Mouse (Mus musculus) liver, adult 2 months (tissue): Measurements from ENCODE around the gene Fubp3.

ENCODE experiments used
- CTCF ChIP-seq: fragments of 200-500 bp; IDR thresholded peaks from 2 replicates; pipeline ENCODE4 v1.5.1; 2011; ENCODE audit warnings: low read depth, low read length, control low read depth
- POLR2A ChIP-seq: fragments of 200-500 bp; IDR thresholded peaks from 2 replicates; pipeline ENCODE4 v1.6.1; 2011; ENCODE audit warnings: low read length, control low read depth; ENCODE audit not compliant: insufficient read depth; ENCODE audit errors: extremely low read depth

DNA sequence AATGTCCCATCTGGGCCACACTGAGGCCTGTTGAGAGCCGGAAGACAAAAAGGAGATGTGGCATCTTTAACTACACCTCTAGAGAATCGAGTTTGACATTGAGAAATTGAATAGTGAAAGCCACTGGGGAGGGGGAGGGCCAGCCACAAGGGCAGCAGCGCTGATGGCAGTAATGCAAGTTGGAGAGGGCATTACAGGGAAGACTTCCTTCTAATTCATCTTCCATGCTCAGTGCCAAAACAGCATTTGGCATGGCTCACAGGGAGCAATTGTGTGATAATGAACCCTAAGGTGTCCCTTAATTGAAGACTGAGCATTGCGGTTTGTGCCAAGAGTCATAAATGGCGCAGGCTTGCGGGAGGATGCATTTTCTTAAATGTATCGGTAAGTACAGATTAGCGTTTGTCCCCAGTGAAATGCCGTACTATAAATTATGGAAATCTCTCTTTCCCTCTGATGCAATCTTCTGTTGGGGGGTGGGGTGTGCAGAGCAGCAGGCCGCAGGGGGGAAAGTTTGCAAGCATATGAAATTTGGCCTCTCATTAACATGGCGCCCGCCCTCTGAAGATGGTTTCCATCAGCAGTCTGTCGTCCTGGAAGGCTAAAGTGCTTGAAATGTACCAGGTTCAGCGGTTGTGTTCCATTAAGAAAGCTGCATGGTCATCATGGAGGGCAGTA is 46.2 kb downstream of the Fubp3 start:
- TF ChIP-seq CTCF (no peak), POLR2A (no peak)
